Mouse (Mus musculus) liver, embryonic 14.5 days (tissue): ENCODE data around the gene Zmiz1.

Experiments
- CTCF ChIP-seq: IDR thresholded peaks from 2 replicates; pipeline ENCODE4 v1.5.1; 2016; ENCODE audit warnings: antibody characterized with exemption, low read depth, control low read depth
- EP300 ChIP-seq: IDR thresholded peaks from 2 replicates; pipeline ENCODE4 v1.6.1; 2016; ENCODE audit warnings: antibody characterized with exemption, low read depth

GRCm38 (mm10) chr14:25496116-25496515 is 37.1 kb downstream of the Zmiz1 start:
- TF ChIP-seq EP300 (no peak), CTCF (no peak)
